Mouse (Mus musculus) frontal cortex, adult 2 months (tissue): ENCODE measurements around the gene Myt1. TPM values are rescaled to one million over a fixed set of nuclear protein-coding genes. Genes with fewer than 3 reads are reported as not detected.
A peak's percentile ranks its signal among the peaks of the same experiment; 100 is the strongest.
"Not testable (repeated sequence)": the region's sequence is repeated elsewhere in the genome, so short reads cannot be mapped to it uniquely, and the experiment has no call there.

Source experiments
- DNase-seq, 2 experiments: peaks; one replicate each; pipeline ENCODE4 v3.0.0; 2022; ENCODE audit warnings: low spot score in 1 of 2; ENCODE audit errors: extremely low spot score in 1 of 2
- polyA plus RNA-seq: library from polyadenylated mRNA; depleted of rRNA; stranded (reverse); fragments of >200 nt; gene quantifications from 2 replicates; pipeline ENCODE4 v1.2.3, GENCODE M21; 2012

Gene Myt1
- polyA plus RNA-seq, 1 experiment = 16.9 TPM

DNA sequence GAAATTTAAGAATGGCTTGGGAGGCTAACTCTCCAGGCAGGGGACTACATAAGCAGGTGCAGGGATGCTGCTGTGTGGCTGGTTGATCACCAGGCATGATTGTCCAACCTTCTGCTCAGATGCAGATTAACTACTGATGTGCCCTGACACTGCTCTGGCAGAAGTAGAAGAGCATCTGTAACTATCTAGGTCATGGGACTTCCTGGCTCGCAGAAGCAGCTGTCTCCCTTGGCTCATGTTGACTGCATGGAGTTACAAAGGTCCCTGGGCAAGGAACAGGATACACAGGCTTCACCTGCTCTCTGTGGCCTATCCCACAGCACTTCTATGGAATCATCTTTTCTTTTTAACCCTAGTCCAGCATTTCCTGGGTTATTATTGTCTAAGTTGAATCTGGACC lies 12.7 kb downstream of the Myt1 start:
- DNase-seq = no peak

- DNase-seq = no peak
These were observed 14.6 kb downstream of the Myt1 start for GRCm38 (mm10) chr2:181777715-181778114.

- DNase-seq = no peak
These were observed 18.3 kb downstream of the Myt1 start for GRCm38 (mm10) chr2:181781421-181781820.

DNA sequence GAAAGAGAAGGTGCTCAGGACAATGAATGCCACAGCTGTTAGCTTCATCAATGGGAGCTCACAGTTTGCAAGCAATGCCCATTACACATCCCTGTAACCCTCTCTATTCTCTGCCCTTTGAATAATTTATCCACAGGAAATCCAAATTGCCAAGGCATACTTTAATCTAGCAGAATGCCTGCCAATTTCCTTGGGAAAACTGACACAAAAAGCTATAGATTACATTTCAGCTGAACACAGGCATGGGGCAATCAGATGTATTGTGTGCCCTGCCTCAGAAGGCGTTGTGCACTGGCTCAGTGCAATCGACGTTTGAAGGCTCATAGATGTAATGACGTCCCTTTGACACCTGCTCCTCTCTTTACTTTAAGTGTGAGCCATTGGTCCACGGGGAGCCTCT lies 24.7 kb downstream of the Myt1 start:
- no peak for DNase-seq

DNA sequence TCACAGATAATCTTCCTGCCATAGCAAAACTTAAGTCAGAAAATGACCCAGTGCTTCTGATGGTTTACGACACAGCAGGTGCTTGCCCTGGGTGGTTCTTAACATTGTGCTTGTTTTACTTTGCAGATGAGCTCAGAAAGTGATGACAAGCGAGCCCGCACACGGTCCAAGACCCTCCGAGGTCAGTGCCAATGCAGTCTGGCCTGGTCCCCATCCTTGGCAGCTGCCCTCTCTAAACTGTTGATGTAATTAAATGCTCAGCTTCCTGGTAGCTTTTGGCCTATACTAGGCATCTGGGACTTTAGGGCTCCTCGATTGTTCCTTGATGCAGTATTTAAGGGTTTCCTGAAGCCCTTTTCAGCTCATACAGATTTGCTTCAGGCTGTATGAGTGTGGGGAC lies 26.3 kb downstream of the Myt1 start:
- DNase-seq = no peak

DNA sequence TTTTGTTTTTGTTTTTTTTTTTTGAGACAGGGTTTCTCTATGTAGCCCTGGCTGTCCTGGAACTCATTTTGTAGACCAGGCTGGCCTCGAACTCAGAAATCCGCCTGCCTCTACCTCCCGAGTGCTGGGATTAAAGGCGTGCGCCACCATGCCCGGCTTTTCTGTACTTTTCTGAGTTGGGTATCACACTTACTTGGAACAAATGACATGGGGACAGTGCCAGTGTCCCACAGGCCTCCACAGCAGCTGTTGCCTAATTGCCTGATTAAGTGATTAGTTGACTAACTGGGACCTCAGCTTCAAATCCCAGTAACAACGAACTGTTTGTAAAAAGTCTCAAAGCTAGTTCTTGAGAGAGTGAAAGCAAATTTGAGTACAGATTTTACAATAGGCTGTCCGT lies 30.1 kb downstream of the Myt1 start:
- not testable (repeated sequence) for DNase-seq

- DNase-seq = peak in 1 of 2 experiments; percentile 19
These were observed 32.6 kb downstream of the Myt1 start for GRCm38 (mm10) chr2:181795641-181796130.

- DNase-seq = no peak
These were observed 34.5 kb downstream of the Myt1 start for GRCm38 (mm10) chr2:181797672-181798071.

GRCm38 (mm10) chr2:181829032-181829650 lies 66.0 kb downstream of the Myt1 start:
- DNase-seq = no peak

GRCm38 (mm10) chr2:181832745-181833144 lies 69.6 kb downstream of the Myt1 start:
- DNase-seq = no peak

GRCm38 (mm10) chr2:181837372-181838292 lies 74.5 kb downstream of the Myt1 start, which contains the start of gene Pcmtd2:
Pcmtd2 (plus strand) TSS chr2:181837854.
- peak; percentile 88 to 95 for DNase-seq

- peak in 1 of 2 experiments; percentile 16 for DNase-seq
These were observed 75.2 kb downstream of the Myt1 start for GRCm38 (mm10) chr2:181838293-181838680.

GRCm38 (mm10) chr2:181845709-181846394 lies 82.7 kb downstream of the Myt1 start:
- no peak for DNase-seq

GRCm38 (mm10) chr2:181863791-181864535 lies 100.8 kb downstream of the Myt1 start, which contains the start of gene Polr3k:
Polr3k (plus strand) TSS chr2:181864337.
- DNase-seq = peak; percentile 97 to 98

- DNase-seq = no peak
These were observed 101.4 kb downstream of the Myt1 start for GRCm38 (mm10) chr2:181864536-181864860.

- peak; percentile 56 to 90 for DNase-seq
These were observed 103.8 kb downstream of the Myt1 start for GRCm38 (mm10) chr2:181866931-181867330.

GRCm38 (mm10) chr2:181871039-181871438 lies 107.9 kb downstream of the Myt1 start:
- DNase-seq = no peak
